Mouse (Mus musculus): ENCODE measurements around the gene Lpin2. TPM values are rescaled to one million over a fixed set of nuclear protein-coding genes. Genes with fewer than 3 reads are reported as not detected.

Gene Lpin2
- polyA plus RNA-seq, 1 experiment, result 13.7 TPM

DNA sequence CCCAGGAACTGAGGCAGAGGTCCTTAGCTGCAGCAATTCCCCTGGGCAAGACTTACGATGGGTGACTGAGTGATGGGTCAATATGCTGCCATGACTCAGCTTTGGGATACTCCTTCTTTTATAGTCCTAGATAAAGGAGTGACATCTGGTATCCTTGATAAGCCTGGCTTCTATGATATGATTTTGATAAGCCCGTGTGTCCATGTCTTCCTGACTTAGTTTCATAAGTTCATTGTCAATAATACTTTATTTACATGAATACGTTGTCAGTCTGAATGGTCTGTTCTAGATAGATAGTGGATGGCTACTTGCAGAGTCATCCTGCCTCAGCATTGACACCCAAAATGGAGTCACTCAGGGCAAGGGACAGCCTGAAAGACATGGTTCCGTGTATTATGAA, 11.2 kb upstream of the Lpin2 start:
- DNase-seq (ENCODE audit: low spot score), result no peak

DNA sequence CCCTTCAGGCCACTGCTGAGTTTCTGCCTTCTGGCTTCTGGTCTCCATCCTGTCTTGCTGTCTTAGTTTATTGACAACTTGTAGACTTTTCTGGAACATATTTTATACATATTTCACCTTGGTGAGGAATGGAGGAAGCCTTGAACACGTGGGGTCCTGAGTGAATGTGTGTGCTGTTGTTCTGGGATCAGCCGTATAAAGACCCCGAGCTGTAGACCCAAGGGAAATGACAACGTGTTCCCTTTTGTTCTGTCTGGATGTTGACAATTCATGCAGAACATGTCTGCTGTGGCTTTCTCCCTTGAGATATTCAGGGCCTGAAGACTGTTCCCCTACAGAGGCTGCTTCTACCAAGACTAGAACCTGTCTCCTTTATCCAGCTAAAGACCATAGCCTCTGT, 5.0 kb upstream of the Lpin2 start:
- no peak for DNase-seq (ENCODE audit: low spot score)

DNA sequence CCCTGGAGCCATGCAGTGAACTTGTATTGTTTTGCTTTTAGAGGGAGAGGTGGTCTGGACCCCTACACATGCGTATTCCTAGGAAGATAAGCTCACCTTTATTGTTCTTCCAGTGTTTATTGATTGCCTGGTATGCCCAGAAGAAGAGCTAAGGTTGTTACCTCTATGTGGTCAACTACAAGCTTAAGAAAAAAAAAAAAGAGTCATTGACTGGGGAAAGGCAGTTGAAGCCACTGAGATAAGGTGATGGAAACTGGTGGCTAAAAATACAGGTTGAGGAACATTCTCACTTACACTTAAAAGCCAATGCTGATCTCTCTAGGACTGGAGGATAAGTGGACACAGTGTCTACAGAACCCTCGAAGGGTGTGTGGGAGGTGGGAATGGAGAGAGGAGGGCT, 4.4 kb upstream of the Lpin2 start:
- no peak for DNase-seq (ENCODE audit: low spot score)

DNA sequence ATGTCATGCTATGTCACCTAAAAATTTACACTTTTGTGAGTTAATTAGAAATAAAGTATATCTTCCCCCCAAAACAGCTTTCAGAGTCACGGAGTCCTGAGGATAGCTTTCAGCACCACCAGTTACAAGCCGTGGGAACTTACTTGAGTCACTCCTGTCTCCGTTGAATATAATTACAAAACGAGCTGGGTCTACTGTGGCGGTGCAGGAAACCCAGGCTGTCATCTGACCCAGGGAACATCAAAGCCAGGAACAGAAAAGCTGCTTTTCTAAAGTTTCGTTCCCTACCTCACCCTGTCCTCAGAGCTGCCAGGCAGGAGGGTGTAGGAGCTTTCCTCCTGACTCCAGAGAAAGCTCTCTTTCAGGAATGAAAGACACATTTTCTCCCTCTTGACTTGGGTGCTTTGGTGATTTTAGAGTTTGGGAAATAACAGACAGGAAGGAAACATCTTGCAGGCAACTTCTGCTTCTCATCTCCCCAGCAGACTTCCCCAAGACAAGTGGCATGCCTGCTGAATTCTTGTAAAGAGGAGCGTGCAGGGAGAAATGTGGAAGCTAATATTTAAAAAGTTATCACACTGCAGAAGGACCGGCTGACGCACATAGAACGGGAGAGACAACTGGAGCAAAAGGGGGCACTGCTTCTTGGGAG, 3.7 kb upstream of the Lpin2 start:
- no peak for DNase-seq (ENCODE audit: low spot score)

DNA sequence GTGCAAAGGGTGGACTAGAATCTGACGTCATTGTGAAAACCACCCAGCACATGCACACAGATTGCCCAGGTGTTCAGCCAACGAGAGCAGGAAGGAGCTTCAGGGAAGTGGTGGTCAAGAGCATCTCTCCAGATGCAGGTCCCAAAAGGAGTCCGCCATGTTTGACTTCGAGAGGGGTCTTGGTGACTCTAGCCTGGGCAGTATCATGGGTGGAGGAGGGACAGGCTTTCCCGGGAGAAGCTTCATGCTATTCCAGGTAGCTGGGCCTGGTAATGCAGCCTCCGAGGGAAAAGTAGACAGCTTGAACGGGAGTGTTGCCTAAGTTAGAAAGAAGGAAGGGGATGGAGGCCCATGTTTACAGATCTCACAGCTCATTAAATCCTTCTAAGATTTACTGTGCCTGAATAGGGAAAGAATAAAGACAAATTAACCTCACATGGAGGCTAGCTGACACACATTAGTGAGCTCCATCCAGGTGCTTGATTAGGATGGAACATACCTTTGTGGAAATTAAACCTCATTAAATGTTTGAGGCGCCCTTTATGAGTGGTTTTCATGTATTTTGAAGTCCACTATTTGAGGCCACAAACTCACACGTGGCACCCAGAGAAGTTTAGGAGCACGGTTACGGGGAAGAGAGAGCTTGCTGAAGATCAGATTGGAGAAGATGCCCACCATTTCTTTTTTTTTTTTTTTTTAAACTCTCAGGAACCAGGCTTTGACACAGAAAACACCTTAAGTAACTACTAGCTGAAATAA, 2.6 kb upstream of the Lpin2 start:
- DNase-seq (ENCODE audit: low spot score), result no peak

DNA sequence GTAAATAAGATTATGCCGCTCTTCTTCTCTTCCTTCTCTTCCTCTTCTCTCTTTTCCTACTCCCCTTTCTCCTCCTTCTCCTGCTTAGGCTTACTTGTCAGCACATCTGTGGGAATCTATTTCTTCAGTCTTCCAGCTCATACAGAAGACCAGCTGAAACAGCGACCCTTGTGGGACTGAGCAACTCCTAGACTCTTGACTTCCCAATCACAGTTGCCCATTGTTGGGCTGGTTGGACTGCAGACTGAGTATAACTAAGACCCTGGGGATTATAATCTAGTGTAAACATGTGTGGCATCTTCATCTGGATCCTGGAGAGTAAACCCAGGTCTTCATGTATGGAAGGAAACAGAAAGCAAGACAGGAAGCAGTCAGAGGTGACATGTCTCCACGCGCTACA, 1.8 kb upstream of the Lpin2 start:
- no peak for DNase-seq (ENCODE audit: low spot score)

DNA sequence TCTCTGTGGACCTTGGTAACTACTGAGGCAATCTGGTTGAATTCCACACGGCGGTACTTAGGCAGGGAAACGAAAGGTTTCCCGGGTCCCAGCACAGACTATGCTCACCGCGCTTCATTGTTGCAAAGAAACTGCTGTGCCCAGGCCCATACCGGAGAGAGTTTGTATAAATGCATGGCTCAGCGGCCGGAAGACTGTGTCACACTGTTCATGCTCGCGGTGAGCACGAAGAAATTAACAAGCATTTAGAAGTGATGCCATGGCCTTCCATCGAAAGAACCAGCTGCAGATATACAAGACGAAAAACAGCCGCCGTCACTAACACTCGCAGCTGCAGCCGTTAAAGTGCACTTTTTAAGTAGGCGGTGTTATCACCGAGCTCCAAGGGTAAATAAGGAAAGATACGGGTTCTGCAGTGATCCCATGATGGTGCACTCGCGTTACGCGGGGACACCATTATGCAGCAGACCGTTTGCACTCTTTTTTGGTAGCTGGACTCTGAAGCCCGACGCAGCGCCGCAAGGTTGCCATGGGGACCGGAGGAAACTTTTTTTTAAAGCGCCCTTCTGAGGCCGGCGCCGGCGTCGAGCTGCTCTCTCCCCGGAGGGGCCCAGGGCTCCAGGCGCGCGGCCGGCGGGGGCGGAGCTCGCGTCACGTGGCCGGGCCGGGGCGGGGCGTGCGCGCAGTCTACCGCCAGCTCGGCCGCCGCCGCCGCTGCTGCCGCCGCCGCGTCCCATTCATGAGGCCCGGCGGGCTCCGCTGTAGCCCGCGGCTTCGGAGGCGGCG, 704 bp downstream of the Lpin2 start:
- peak; percentile 84 for DNase-seq (ENCODE audit: low spot score)

DNA sequence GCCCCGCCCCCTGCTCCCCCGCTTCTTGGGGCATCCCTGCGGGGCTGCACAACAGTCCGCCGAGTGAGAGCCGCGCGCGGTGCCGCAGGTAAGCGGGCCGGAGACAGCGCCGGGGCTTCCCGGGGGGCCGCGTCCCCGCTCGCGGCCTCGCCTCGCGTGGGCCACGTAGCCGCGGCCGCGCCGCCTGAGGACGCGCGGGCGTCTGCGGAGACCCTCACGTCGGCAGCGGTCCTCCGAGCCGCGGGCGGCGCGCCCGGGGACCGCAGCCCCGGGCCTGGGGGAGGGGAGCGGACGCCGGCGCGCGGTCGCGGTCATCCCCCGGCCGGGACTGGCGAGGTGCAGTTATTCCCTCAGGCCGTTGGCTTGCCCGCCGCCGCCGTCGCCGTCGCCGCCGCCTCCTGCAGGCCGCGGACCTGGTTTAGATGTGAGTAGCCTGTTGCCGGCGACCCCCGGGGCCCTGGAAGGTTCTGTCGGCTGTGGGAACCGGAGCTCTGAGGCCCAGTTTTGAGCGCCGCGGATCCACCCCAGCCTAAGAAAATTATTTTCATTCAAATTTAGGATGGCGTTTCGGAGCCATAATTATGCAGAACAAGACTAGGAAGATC, 1.4 kb downstream of the Lpin2 start:
- peak; percentile 30 for DNase-seq (ENCODE audit: low spot score)

DNA sequence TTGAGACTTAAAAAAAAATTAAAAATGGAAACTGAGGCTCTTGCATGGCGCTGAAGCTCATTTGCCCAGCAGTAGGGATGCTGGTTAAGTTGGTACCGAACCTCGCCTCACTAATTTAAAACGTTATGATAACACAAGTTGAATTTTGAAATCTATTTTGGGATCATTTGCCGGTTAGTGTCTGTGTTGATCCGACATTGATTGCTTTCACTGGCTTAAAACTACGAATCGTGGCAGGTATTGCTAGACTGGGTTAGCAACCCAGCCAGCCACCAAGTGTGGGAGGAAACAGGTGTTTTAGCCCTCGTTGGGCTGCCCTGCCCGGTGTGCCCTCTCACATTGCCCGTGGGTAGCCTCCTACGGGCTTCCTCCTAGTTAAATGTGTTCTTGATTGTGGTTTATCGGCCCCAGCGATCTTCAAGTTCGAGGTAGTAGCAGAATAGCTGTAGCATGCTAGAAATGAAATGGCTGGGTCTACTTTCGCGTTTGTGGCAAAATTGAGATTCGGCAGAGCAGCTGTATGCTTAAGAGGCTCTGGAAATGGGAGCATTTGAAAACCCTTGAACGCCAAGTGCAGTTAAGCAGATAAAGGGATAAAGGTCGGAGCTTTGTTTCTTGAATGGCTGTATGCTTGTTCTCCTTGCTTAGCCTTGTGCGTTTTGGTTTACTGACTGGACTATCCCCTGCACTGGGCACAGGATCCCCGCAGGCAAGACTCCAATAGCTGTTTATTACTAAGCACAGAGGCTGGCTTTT, 2.2 kb downstream of the Lpin2 start:
- DNase-seq (ENCODE audit: low spot score), result no peak

DNA sequence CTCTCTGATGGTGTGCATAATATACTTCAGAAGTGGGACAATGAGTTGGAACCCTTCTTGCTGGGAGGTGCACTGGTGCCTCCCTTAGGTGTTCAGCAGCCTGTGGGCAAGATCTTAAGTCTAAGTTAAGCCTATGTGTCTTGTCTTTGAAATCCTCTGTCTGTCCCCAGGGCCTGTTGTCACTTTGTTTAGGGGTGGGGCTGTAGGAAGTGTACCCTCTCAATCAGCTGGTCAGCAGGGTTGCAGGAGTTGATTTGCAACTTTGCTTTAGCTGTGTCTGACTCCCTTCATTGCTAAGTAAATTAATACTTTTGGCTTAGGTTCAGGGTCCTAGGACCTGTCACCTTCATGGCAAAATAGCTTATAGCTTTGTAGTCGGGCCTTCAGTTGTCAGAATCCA, 3.0 kb downstream of the Lpin2 start:
- DNase-seq (ENCODE audit: low spot score), result no peak

DNA sequence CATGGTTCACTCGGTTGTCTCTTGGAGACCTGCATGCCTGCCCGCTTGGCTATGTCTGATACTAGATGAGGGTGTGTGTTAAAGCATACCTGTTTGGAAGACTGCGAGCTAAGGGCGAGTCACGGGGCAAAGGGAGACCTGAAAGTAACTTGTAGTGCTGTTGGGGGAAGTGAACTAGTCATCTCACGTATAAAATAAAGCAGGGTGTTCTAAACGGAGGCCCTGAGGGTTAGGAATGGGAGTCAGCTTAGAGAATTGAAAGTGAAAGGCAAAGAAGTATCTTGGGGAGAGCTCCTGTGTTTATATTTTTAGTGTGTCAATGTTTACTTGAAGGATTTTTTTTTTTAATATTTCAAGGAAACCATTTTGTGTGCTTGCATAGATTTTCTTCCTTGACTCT, 8.2 kb downstream of the Lpin2 start:
- DNase-seq (ENCODE audit: low spot score), result no peak

DNA sequence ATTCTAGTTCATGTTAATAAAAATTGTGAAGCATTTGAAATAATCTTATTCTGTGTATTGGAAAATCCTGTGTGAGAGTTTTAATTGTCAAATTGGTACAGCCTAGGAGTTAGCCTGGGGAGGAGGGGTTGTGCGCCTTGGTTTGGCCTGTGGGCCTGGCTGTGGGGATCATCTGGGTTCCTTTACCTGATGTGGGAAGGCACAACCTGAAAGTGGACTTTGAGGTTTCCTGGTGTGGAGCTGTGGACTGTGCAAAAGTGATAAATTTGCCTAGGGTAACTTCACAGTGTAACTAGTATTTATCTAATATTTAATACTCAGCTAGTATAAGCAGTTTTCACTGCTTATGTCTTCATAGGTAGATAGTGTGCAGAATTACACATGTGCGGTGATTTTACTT, 8.7 kb downstream of the Lpin2 start:
- DNase-seq (ENCODE audit: low spot score), result no peak

DNA sequence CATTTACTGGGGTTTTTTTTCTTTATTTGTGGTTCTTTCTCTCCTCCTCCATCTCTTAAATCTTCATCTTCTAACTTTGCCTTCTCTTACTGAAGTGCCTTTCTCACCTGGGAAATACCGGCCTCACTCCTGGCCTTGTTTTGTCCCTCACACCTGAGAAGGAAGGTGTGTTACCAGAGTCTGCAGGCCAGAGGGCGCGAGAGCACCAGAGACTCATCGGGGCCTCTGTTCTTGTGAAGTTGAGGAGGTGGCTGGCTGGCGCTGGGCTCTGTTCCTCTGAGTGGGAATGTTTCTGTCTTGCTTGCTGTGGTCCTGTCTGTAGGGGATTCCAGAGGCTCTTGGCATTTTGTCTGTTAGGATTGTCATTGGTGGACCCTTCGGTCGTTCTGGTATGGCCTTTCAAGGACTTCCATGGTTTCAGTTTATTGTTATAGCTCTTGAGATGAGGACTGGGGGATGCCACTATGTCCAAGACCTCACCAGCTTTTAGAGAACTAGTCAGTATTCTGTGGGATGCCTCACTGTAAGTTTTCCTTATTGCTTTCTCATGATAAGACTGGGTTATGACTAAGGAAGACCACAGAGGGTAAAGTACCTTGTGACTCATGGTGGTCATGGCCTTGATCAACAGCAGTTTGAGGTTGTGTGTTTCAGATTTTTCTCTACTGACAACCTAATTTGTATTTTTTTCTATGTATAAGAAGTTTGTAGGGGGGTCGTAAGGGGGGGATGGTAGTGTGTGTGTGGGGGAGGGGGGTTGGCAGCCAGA, 9.5 kb downstream of the Lpin2 start:
- no peak for DNase-seq (ENCODE audit: low spot score)

DNA sequence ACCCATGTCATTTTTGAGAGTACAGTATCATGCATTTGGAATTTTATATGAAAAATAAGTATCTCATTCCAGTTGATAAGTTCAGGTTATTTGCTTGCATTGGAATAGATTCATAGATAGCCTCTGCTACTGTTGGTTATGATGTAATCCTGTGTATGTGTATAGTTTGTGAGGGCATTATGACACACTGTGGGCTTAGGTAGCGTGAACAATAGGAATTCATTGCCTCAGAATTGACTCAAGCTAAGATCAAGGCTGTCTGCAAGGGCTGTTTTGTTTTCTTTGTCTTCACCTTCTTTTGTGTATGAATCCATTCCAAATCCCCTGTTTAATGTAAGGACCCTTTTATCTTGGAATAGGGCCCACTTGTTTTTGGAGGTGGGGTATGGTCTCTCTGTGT, 10.7 kb downstream of the Lpin2 start:
- DNase-seq (ENCODE audit: low spot score), result no peak

DNA sequence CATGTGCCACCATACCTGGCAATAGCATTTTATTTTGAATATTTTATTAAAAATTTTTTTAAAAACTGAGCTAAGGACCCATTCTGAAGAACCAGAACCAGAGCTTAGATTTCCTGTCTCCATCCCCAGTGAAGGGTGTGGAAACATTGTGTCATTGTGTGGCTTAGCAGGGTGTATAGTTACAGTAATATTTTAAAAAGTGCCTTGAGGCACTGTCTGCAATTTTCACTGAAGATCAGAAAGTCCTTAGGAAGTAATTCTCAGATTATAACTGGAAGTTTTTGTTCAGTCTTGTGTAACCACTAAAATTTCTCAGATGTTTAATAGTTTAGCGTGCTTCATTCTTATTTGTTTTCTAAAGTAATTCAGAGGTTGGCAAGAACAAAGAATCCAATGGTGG, 11.1 kb downstream of the Lpin2 start:
- DNase-seq (ENCODE audit: low spot score), result no peak

DNA sequence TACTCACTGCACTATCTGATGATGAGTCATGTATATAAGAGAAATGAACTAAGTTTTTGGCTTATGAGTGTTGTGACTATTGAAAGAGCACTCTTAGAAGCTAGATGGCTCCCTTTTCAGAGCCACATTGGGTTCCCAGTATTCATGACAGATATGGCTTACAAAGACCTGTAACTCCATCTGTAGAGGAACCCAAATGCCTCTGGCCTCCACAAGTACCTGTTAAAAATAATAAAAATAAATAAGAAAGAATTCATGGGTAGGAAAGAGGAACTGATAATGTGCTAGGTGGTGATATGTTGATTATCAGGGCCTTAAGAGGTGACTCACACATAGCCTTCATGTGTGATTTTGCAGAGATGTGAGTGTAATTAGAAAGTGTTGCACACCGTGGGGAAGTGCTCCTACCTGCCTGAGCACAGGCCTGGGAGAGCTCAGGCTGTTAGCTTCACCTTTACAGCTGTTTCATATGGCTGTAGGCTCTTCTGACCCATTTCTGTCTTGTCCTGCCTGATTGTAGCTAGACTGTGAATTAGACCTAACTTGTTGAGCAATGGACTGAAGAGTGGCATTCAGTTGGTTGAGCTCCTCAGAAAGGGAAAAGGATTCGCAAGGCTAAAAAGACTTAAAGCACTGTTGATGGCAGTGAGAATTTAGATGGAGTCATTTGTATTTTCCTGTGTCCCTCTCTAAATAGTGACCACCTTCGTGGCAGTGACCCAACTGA, 12.7 kb downstream of the Lpin2 start:
- DNase-seq (ENCODE audit: low spot score), result no peak

DNA sequence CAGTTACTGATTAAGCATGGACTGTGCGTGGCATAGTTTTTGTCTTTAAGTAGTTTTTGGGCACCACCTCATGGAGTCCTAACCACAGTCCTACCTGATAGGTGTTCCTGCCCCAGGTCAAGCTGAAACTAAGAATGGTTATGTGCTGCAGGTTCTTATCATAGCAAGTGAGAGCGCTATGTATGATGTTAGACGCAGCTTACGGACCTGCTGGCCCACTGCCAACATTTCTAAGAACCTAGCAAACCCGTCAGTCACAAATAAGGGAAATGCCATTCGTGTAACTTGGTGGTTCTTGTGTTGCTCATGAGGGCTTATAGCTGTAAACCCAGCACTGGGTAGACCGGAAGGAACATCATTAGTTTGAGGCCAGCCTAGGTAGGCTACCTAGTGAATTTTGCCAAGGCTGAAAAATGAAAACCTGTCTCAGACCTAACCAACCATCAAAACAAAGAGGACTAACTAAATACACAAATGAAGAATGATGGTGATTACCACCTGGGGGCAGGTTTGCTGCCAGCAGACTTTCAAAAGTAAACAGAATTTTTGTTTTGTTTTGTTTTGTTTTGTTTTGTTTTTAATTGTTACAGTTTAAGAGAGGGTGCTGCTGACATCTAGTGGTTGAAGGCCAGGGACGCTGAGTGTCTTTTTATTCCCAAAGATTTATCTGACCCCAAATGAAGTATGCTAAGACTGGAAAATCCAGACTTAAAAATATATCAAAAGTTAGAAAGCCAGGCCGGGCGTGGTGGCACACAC, 13.5 kb downstream of the Lpin2 start:
- no peak for DNase-seq (ENCODE audit: low spot score)

DNA sequence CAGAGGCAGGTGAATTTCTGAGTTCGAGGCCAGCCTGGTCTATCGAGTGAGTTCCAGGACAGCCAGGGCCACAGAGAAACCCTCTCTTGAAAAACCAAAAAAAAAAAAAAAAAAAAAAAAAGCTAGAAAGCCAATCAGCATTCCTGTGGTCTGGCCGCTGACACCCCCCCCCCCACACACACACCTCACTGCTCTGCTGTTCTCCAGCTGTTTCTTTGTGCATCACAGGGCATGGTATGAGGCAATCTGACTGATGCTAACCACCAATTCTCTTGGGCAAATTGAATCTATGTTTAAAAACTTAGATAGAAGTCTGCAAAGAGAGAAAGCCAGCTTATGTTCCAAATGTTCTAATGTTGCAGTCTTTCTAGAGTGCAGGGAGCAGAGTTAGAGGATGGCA, 14.1 kb downstream of the Lpin2 start:
- DNase-seq (ENCODE audit: low spot score), result no peak

DNA sequence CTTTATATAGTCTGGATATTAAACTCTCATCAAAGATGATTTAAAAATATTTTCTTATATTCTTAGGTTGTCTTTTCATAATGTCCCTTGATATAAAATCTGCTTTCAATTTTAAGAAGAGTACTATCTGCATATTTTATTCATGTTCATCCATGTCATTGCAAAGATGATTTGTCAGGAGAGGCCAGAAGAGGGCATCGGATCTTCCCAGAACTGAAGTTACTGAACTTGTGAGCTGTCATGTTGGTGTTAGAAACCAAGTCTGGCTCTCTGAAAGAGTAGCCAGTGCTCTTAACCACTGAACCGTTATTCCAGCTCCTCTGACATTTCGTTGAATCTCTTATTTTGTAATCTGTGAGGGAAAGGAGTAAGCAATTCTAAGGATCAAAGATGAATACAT, 17.0 kb downstream of the Lpin2 start:
- no peak for DNase-seq (ENCODE audit: low spot score)

DNA sequence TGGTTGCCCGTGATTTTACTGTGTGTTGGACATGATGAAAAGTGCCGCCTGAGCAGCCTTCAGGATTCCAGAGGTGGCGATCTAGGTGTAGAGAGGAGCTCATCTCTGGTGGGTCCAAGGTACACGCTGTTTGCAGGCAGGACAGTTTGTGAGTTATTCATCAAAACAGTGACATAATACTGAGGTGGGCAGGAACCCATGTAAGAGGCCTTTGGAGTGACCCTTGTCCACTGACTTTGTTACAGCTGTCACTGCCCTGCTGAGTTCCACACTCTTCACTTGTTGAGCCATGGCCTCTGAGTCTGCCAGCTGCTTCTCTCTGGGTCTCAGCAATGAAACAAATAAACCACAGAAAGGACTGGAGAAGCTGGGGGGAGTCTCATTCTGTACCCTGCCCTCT, 19.8 kb downstream of the Lpin2 start:
- DNase-seq (ENCODE audit: low spot score), result no peak
